Mouse (Mus musculus) spleen, embryonic (tissue): ENCODE results near the gene Bsnd.

ENCODE experiments used
- CTCF ChIA-PET: fragments of 350-600 bp; sonication (Branson Sonifier 250); formaldehyde crosslinking; loops from one replicate; lab custom pipeline; 2022; lab: Charles Lee

Bsnd gene

GRCm38 (mm10) chr4:106483215-106483727 is 8.8 kb downstream of the Bsnd start:
- CTCF ChIA-PET, result no interaction called here

GRCm38 (mm10) chr4:106480545-106480944 is 11.5 kb downstream of the Bsnd start:
- CTCF ChIA-PET, result no interaction called here

- CTCF ChIA-PET, result interaction anchor here (1.2 kb wide), 2 partner anchors 55 to 57 kb away, joined by 3 read pairs; no protein-coding TSS in a partner anchor
These were observed 17.8 kb downstream of the Bsnd start for GRCm38 (mm10) chr4:106474241-106474640.

- CTCF ChIA-PET, result interaction anchor here (0.5 kb wide), 1 partner anchor 445 kb away, joined by 3 read pairs; no protein-coding TSS in a partner anchor
These were observed 19.7 kb downstream of the Bsnd start for GRCm38 (mm10) chr4:106472335-106472734.

- CTCF ChIA-PET, result interaction anchor here (0.5 kb wide), 1 partner anchor 228 kb away, joined by 5 read pairs; no protein-coding TSS in a partner anchor
These were observed 21.2 kb downstream of the Bsnd start for GRCm38 (mm10) chr4:106470921-106471320.

GRCm38 (mm10) chr4:106467420-106468110 is 24.5 kb downstream of the Bsnd start:
- CTCF ChIA-PET, result no interaction called here

- CTCF ChIA-PET, result no interaction called here
These were observed 28.8 kb downstream of the Bsnd start for GRCm38 (mm10) chr4:106463174-106463801.

GRCm38 (mm10) chr4:106462524-106462923 is 29.6 kb downstream of the Bsnd start:
- CTCF ChIA-PET, result no interaction called here

GRCm38 (mm10) chr4:106462016-106462415 is 30.1 kb downstream of the Bsnd start:
- CTCF ChIA-PET, result no interaction called here

- CTCF ChIA-PET, result no interaction called here
These were observed 37.5 kb downstream of the Bsnd start for GRCm38 (mm10) chr4:106454541-106454940.

- CTCF ChIA-PET, result no interaction called here
These were observed 38.6 kb downstream of the Bsnd start for GRCm38 (mm10) chr4:106453516-106453915.

GRCm38 (mm10) chr4:106453108-106453507 is 39.0 kb downstream of the Bsnd start:
- CTCF ChIA-PET, result no interaction called here

GRCm38 (mm10) chr4:106452401-106452800 is 39.7 kb downstream of the Bsnd start:
- CTCF ChIA-PET, result no interaction called here

GRCm38 (mm10) chr4:106449306-106449705 is 42.8 kb downstream of the Bsnd start:
- CTCF ChIA-PET, result interaction anchor here (0.6 kb wide), 1 partner anchor 281 kb away, joined by 3 read pairs; no protein-coding TSS in a partner anchor

- CTCF ChIA-PET, result no interaction called here
These were observed 48.9 kb downstream of the Bsnd start for GRCm38 (mm10) chr4:106443182-106443581.

GRCm38 (mm10) chr4:106438763-106439162 is 53.3 kb downstream of the Bsnd start:
- CTCF ChIA-PET, result no interaction called here

- CTCF ChIA-PET, result no interaction called here
These were observed 54.9 kb downstream of the Bsnd start for GRCm38 (mm10) chr4:106437207-106437606.

- CTCF ChIA-PET, result no interaction called here
These were observed 55.6 kb downstream of the Bsnd start for GRCm38 (mm10) chr4:106436475-106436874.

- CTCF ChIA-PET, result no interaction called here
These were observed 56.7 kb downstream of the Bsnd start for GRCm38 (mm10) chr4:106435426-106435825.
